Mouse (Mus musculus) stomach, postnatal 0 days (tissue): ENCODE measurements at regions not wholly inside any gene's neighbourhood (a gene's known extent, or its start where the extent isn't known, plus 50 kb on each side); places are given as distances from the start of the nearest gene placed in this dataset.

ENCODE experiments used
- CTCF ChIP-seq: IDR thresholded peaks from 2 replicates; pipeline ENCODE4 v1.5.1; 2016; ENCODE audit warnings: antibody characterized with exemption, low read depth, mild to moderate bottlenecking, moderate library complexity
- EP300 ChIP-seq: optimal IDR thresholded peaks from 2 replicates; pipeline ENCODE3; 2016; ENCODE audit warnings: antibody characterized with exemption

DNA sequence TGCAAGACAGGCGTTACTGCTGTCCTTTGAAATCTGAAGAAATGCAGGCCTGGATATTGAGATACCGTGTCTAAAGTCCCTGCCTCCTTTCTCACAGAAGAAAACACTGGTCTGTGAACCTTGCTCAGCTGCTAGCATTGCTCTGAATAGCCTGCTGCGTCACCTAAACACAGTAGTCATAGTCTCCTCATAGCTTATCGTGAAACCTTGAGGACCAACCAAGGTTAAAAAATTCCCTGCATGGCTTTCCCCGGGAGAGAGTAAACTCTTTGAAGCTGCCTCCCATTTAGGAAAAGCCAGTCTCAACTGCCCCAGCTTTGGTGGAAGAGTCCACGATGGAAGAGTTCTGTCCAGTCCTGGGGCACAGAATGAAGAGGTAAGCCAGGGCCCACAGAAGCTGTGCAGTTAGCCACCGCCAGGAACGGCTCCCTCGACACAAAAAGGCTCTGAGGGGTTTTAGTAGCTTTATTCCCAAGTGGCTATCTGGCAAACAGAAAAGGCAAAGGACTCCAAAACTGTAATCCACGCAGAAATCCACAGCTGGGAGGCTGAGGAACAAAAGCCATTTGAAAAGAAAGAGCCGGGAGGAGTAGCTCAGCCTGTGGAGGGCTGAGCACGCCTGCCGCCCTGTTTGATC, 142.0 kb upstream of the Rad23b start:
- no peak for TF ChIP-seq EP300
- TF ChIP-seq CTCF: no peak
